Comparison of ENCODE assay signal across 18 mouse cellular contexts in genomic region chr16:13012863-13013262, GRCm38 (mm10).
"Had no signal": no experiment of that assay in that cellular context is flagged by ENCODE, and none has a peak within 500 bp of the region (broad histone marks: within the 10 kb centered on the region; RNA-seq: fewer than 3 reads in every experiment).

No protein-coding gene starts in this region.

- H3K27ac ChIP-seq: kidney, postnatal 0 days; left cerebral cortex, adult 2 months; liver, embryonic 13.5 days; midbrain, embryonic 12.5 days; midbrain, embryonic 15.5 days; neural tube, embryonic 12.5 days; neural tube, embryonic 15.5 days had no signal

- DNase-seq: kidney, adult 8-10 months; layer of hippocampus, postnatal 36 days; liver, embryonic 13.5 days; lung, adult 2 months; lung, postnatal 14 days; lung, postnatal 4 days; right cerebral cortex, adult 18-20 months; right cerebral cortex, postnatal 14 days; right cerebral cortex, postnatal 4 days; spleen, adult 18-20 months; thymus, adult 18-20 months; thymus, postnatal 36 days had no signal

- H3K36me3 ChIP-seq: liver, embryonic 13.5 days; midbrain, embryonic 12.5 days; midbrain, embryonic 15.5 days; neural tube, embryonic 12.5 days; neural tube, embryonic 15.5 days had no signal

- ATAC-seq: midbrain, embryonic 15.5 days had no signal

- H3K27me3 ChIP-seq: liver, embryonic 13.5 days; midbrain, embryonic 12.5 days; midbrain, embryonic 15.5 days; neural tube, embryonic 12.5 days; neural tube, embryonic 15.5 days had no signal

- H3K4me1 ChIP-seq: liver, embryonic 13.5 days; midbrain, embryonic 15.5 days; neural tube, embryonic 12.5 days had no signal

- H3K4me3 ChIP-seq: left cerebral cortex, adult 2 months; liver, embryonic 13.5 days; midbrain, embryonic 12.5 days; midbrain, embryonic 15.5 days; neural tube, embryonic 12.5 days; neural tube, embryonic 15.5 days had no signal
